Mouse (Mus musculus): ENCODE results near the gene Fhad1.
"Not testable (repeated sequence)": the region's sequence is repeated elsewhere in the genome, so short reads cannot be mapped to it uniquely, and the experiment has no call there.

The Fhad1 gene

GRCm38 (mm10) chr4:142014659-142015608 lies at the start of gene Fhad1:
Gene Fhad1, minus strand, starts transcription at chr4:142015082.
- peak; percentile 11 to 66 for DNase-seq (ENCODE audit: low spot score in 2 of 2)

- DNase-seq (ENCODE audit: low spot score in 2 of 2) = no peak
Measured at GRCm38 (mm10) chr4:142063057-142063534, 48.2 kb upstream of the Fhad1 start.

GRCm38 (mm10) chr4:142061485-142062240 lies 46.8 kb upstream of the Fhad1 start:
- no peak for DNase-seq (ENCODE audit: low spot score in 2 of 2)

- DNase-seq (ENCODE audit: low spot score in 2 of 2) = no peak
Measured at GRCm38 (mm10) chr4:142060455-142061378, 45.8 kb upstream of the Fhad1 start.

GRCm38 (mm10) chr4:142059841-142060193 lies 44.9 kb upstream of the Fhad1 start:
- DNase-seq (ENCODE audit: low spot score in 2 of 2) = no peak

GRCm38 (mm10) chr4:142059113-142059840 lies 44.4 kb upstream of the Fhad1 start:
- no peak for DNase-seq (ENCODE audit: low spot score in 2 of 2)

GRCm38 (mm10) chr4:142057529-142058216 lies 42.8 kb upstream of the Fhad1 start:
- DNase-seq (ENCODE audit: low spot score in 2 of 2) = no peak

- no peak for DNase-seq (ENCODE audit: low spot score in 2 of 2)
Measured at GRCm38 (mm10) chr4:142055600-142055999, 40.7 kb upstream of the Fhad1 start.

- no peak for DNase-seq (ENCODE audit: low spot score in 2 of 2)
Measured at GRCm38 (mm10) chr4:142054580-142054979, 39.7 kb upstream of the Fhad1 start.

GRCm38 (mm10) chr4:142053661-142054448 lies 39.0 kb upstream of the Fhad1 start:
- DNase-seq (ENCODE audit: low spot score in 2 of 2) = no peak

GRCm38 (mm10) chr4:142053261-142053660 lies 38.4 kb upstream of the Fhad1 start:
- DNase-seq (ENCODE audit: low spot score in 2 of 2) = no peak

GRCm38 (mm10) chr4:142052391-142053132 lies 37.7 kb upstream of the Fhad1 start:
- no peak for DNase-seq (ENCODE audit: low spot score in 2 of 2)

- DNase-seq (ENCODE audit: low spot score in 2 of 2) = not testable (repeated sequence)
Measured at GRCm38 (mm10) chr4:142051883-142052282, 37.0 kb upstream of the Fhad1 start.

- DNase-seq (ENCODE audit: low spot score in 2 of 2) = no peak
Measured at GRCm38 (mm10) chr4:142049963-142050362, 35.1 kb upstream of the Fhad1 start.

GRCm38 (mm10) chr4:142048391-142048790 lies 33.5 kb upstream of the Fhad1 start:
- no peak for DNase-seq (ENCODE audit: low spot score in 2 of 2)

- DNase-seq (ENCODE audit: low spot score in 2 of 2) = no peak
Measured at GRCm38 (mm10) chr4:142047005-142047404, 32.1 kb upstream of the Fhad1 start.

- DNase-seq (ENCODE audit: low spot score in 2 of 2) = no peak
Measured at GRCm38 (mm10) chr4:142046496-142046895, 31.6 kb upstream of the Fhad1 start.

GRCm38 (mm10) chr4:142045595-142046163 lies 30.8 kb upstream of the Fhad1 start:
- no peak for DNase-seq (ENCODE audit: low spot score in 2 of 2)
